Mouse (Mus musculus): Measurements from ENCODE around the gene Cep44. TPM values are rescaled to one million over a fixed set of nuclear protein-coding genes. Genes with fewer than 3 reads are reported as not detected.
A peak's percentile ranks its signal among the peaks of the same experiment; 100 is the strongest.

Gene Cep44
- polyA plus RNA-seq, 1 experiment from 2014 or later, result 41.3 TPM

GRCm38 (mm10) chr8:56552045-56552444 is 1.2 kb upstream of the Cep44 start:
- WGBS, result 32% methylated on average over 10 of the region's 10 CpGs
- peak overlapping the region; percentile 85 for H3K4me3 ChIP-seq (ENCODE audit: low read length)
- H3K9ac ChIP-seq (ENCODE audit: low read depth, low read length), result peak overlapping the region; percentile 75
- no peak overlapping the region for H3K27ac ChIP-seq (ENCODE audit: low read depth, low read length)
- H3K27me3 ChIP-seq (ENCODE audit: control insufficient read depth, insufficient read depth, low read length), result no peaks in the 10 kb centered on the region
- H3K36me3 ChIP-seq (ENCODE audit: control insufficient read depth, insufficient read depth, low read length), result no peaks in the 10 kb centered on the region
- H3K9me3 ChIP-seq (ENCODE audit: control insufficient read depth, low read length), result no peaks in the 10 kb centered on the region
- no peak for ATAC-seq (ENCODE audit: low FRiP score, low TSS enrichment)
- peaks cover 8% of the 10 kb centered on the region; the same call in 1 of the 2 replicates for H3K4me1 ChIP-seq (ENCODE audit: control insufficient read depth, insufficient read depth, low read length)
- peak overlapping the region; percentile 66 for H3K4me2 ChIP-seq (replicated peaks; ENCODE audit: low read depth, low read length)

- Histone ChIP-seq H3K4me2 (replicated peaks; ENCODE audit: low read depth, low read length) (peak overlapping the region; percentile 66), H3K4me3 (ENCODE audit: low read length) (peak overlapping the region; percentile 85), H3K9ac (ENCODE audit: low read depth, low read length) (peak overlapping the region; percentile 75), H3K27me3 (ENCODE audit: control insufficient read depth, insufficient read depth, low read length) (no peaks in the 10 kb centered on the region), H3K27ac (ENCODE audit: low read depth, low read length) (peak overlapping the region; percentile 79), H3K4me1 (ENCODE audit: control insufficient read depth, insufficient read depth, low read length) (peaks cover 8% of the 10 kb centered on the region; the same call in 1 of the 2 replicates), H3K36me3 (ENCODE audit: control insufficient read depth, insufficient read depth, low read length) (no peaks in the 10 kb centered on the region), H3K9me3 (ENCODE audit: control insufficient read depth, low read length) (no peaks in the 10 kb centered on the region)
- ATAC-seq (ENCODE audit: low FRiP score, low TSS enrichment), result peak; percentile 97
- under 1% methylated on average over 28 of the region's 28 CpGs for WGBS
These were observed 560 bp upstream of the Cep44 start for GRCm38 (mm10) chr8:56551361-56551852.

GRCm38 (mm10) chr8:56547866-56548265 is 3.0 kb downstream of the Cep44 start:
- no peak for ATAC-seq (ENCODE audit: low FRiP score, low TSS enrichment)
- no peak overlapping the region for H3K4me3 ChIP-seq (ENCODE audit: low read length)
- peaks cover 8% of the 10 kb centered on the region; the same call in 1 of the 2 replicates for H3K4me1 ChIP-seq (ENCODE audit: control insufficient read depth, insufficient read depth, low read length)
- WGBS, result 95% methylated on average over 2 of the region's 2 CpGs
- no peaks in the 10 kb centered on the region for H3K27me3 ChIP-seq (ENCODE audit: control insufficient read depth, insufficient read depth, low read length)
- H3K9ac ChIP-seq (ENCODE audit: low read depth, low read length), result no peak overlapping the region
- no peak overlapping the region for H3K27ac ChIP-seq (ENCODE audit: low read depth, low read length)
- no peaks in the 10 kb centered on the region for H3K9me3 ChIP-seq (ENCODE audit: control insufficient read depth, low read length)
- no peak overlapping the region for H3K4me2 ChIP-seq (replicated peaks; ENCODE audit: low read depth, low read length)
- H3K36me3 ChIP-seq (ENCODE audit: control insufficient read depth, insufficient read depth, low read length), result peaks cover 14% of the 10 kb centered on the region; the same call in 1 of the 2 replicates

GRCm38 (mm10) chr8:56540706-56541105 is 10.1 kb downstream of the Cep44 start:
- no peak overlapping the region for H3K4me2 ChIP-seq (replicated peaks; ENCODE audit: low read depth, low read length)
- H3K4me3 ChIP-seq (ENCODE audit: low read length), result no peak overlapping the region
- no peaks in the 10 kb centered on the region for H3K9me3 ChIP-seq (ENCODE audit: control insufficient read depth, low read length)
- no peak for ATAC-seq (ENCODE audit: low FRiP score, low TSS enrichment)
- peaks cover 64% of the 10 kb centered on the region for H3K36me3 ChIP-seq (ENCODE audit: control insufficient read depth, insufficient read depth, low read length)
- H3K27me3 ChIP-seq (ENCODE audit: control insufficient read depth, insufficient read depth, low read length), result no peaks in the 10 kb centered on the region
- no peaks in the 10 kb centered on the region for H3K4me1 ChIP-seq (ENCODE audit: control insufficient read depth, insufficient read depth, low read length)
- no peak overlapping the region for H3K27ac ChIP-seq (ENCODE audit: low read depth, low read length)
- 85% methylated on average over 7 of the region's 7 CpGs for WGBS
- no peak overlapping the region for H3K9ac ChIP-seq (ENCODE audit: low read depth, low read length)

- H3K27me3 ChIP-seq (ENCODE audit: control insufficient read depth, insufficient read depth, low read length), result no peaks in the 10 kb centered on the region
- H3K4me3 ChIP-seq (ENCODE audit: low read length), result no peak overlapping the region
- H3K9me3 ChIP-seq (ENCODE audit: control insufficient read depth, low read length), result no peaks in the 10 kb centered on the region
- no peak for ATAC-seq (ENCODE audit: low FRiP score, low TSS enrichment)
- no peaks in the 10 kb centered on the region for H3K4me1 ChIP-seq (ENCODE audit: control insufficient read depth, insufficient read depth, low read length)
- no peaks in the 10 kb centered on the region; the same call in 1 of the 2 replicates for H3K36me3 ChIP-seq (ENCODE audit: control insufficient read depth, insufficient read depth, low read length)
- H3K9ac ChIP-seq (ENCODE audit: low read depth, low read length), result no peak overlapping the region
- WGBS, result 6% methylated on average over 3 of the region's 3 CpGs
- no peak overlapping the region for H3K27ac ChIP-seq (ENCODE audit: low read depth, low read length)
- no peak overlapping the region for H3K4me2 ChIP-seq (replicated peaks; ENCODE audit: low read depth, low read length)
These were observed 20.5 kb downstream of the Cep44 start for GRCm38 (mm10) chr8:56530359-56530758.

- WGBS, result 84% methylated on average over 6 of the region's 6 CpGs
- no peaks in the 10 kb centered on the region for H3K9me3 ChIP-seq (ENCODE audit: control insufficient read depth, low read length)
- no peak overlapping the region for H3K4me2 ChIP-seq (replicated peaks; ENCODE audit: low read depth, low read length)
- ATAC-seq (ENCODE audit: low FRiP score, low TSS enrichment), result no peak
- H3K9ac ChIP-seq (ENCODE audit: low read depth, low read length), result no peak overlapping the region
- no peak overlapping the region for H3K27ac ChIP-seq (ENCODE audit: low read depth, low read length)
- no peaks in the 10 kb centered on the region; the same call in 1 of the 2 replicates for H3K36me3 ChIP-seq (ENCODE audit: control insufficient read depth, insufficient read depth, low read length)
- no peaks in the 10 kb centered on the region for H3K27me3 ChIP-seq (ENCODE audit: control insufficient read depth, insufficient read depth, low read length)
- no peak overlapping the region for H3K4me3 ChIP-seq (ENCODE audit: low read length)
- H3K4me1 ChIP-seq (ENCODE audit: control insufficient read depth, insufficient read depth, low read length), result no peaks in the 10 kb centered on the region
These were observed 22.0 kb downstream of the Cep44 start for GRCm38 (mm10) chr8:56528869-56529268.

GRCm38 (mm10) chr8:56521051-56521450 is 29.8 kb downstream of the Cep44 start:
- Histone ChIP-seq H3K9ac (ENCODE audit: low read depth, low read length) (no peak overlapping the region), H3K9me3 (ENCODE audit: control insufficient read depth, low read length) (no peaks in the 10 kb centered on the region), H3K4me3 (ENCODE audit: low read length) (no peak overlapping the region), H3K4me2 (replicated peaks; ENCODE audit: low read depth, low read length) (no peak overlapping the region), H3K27ac (ENCODE audit: low read depth, low read length) (no peak overlapping the region), H3K36me3 (ENCODE audit: control insufficient read depth, insufficient read depth, low read length) (no peaks in the 10 kb centered on the region), H3K4me1 (ENCODE audit: control insufficient read depth, insufficient read depth, low read length) (no peaks in the 10 kb centered on the region), H3K27me3 (ENCODE audit: control insufficient read depth, insufficient read depth, low read length) (no peaks in the 10 kb centered on the region)
- ATAC-seq (ENCODE audit: low FRiP score, low TSS enrichment), result no peak
- 80% methylated on average over 4 of the region's 4 CpGs for WGBS

- Histone ChIP-seq H3K4me2 (replicated peaks; ENCODE audit: low read depth, low read length) (no peak overlapping the region), H3K4me1 (ENCODE audit: control insufficient read depth, insufficient read depth, low read length) (no peaks in the 10 kb centered on the region), H3K9ac (ENCODE audit: low read depth, low read length) (no peak overlapping the region), H3K9me3 (ENCODE audit: control insufficient read depth, low read length) (no peaks in the 10 kb centered on the region), H3K36me3 (ENCODE audit: control insufficient read depth, insufficient read depth, low read length) (no peaks in the 10 kb centered on the region), H3K27me3 (ENCODE audit: control insufficient read depth, insufficient read depth, low read length) (no peaks in the 10 kb centered on the region), H3K4me3 (ENCODE audit: low read length) (no peak overlapping the region), H3K27ac (ENCODE audit: low read depth, low read length) (no peak overlapping the region)
- 85% methylated on average over 2 of the region's 2 CpGs for WGBS
- ATAC-seq (ENCODE audit: low FRiP score, low TSS enrichment), result no peak
These were observed 30.6 kb downstream of the Cep44 start for GRCm38 (mm10) chr8:56520249-56520648.

- WGBS, result 42% methylated on average over 6 of the region's 6 CpGs
- H3K36me3 ChIP-seq (ENCODE audit: control insufficient read depth, insufficient read depth, low read length), result no peaks in the 10 kb centered on the region
- H3K27me3 ChIP-seq (ENCODE audit: control insufficient read depth, insufficient read depth, low read length), result no peaks in the 10 kb centered on the region
- no peak for ATAC-seq (ENCODE audit: low FRiP score, low TSS enrichment)
- H3K4me2 ChIP-seq (replicated peaks; ENCODE audit: low read depth, low read length), result no peak overlapping the region
- H3K27ac ChIP-seq (ENCODE audit: low read depth, low read length), result no peak overlapping the region
- H3K4me1 ChIP-seq (ENCODE audit: control insufficient read depth, insufficient read depth, low read length), result no peaks in the 10 kb centered on the region
- no peaks in the 10 kb centered on the region for H3K9me3 ChIP-seq (ENCODE audit: control insufficient read depth, low read length)
- no peak overlapping the region for H3K4me3 ChIP-seq (ENCODE audit: low read length)
- no peak overlapping the region for H3K9ac ChIP-seq (ENCODE audit: low read depth, low read length)
These were observed 32.0 kb downstream of the Cep44 start for GRCm38 (mm10) chr8:56518848-56519247.

All from kidney, embryonic 14.5 days (tissue).